Mouse (Mus musculus): ENCODE measurements at regions not wholly inside any gene's neighbourhood (a gene's known extent, or its start where the extent isn't known, plus 50 kb on each side); places are given as distances from the start of the nearest gene placed in this dataset.

GRCm38 (mm10) chr5:46024138-46024537 is 166.7 kb upstream of the Lcorl start:
- Histone ChIP-seq H3K4me1 (ENCODE audit: insufficient read depth) (no peaks in the 10 kb centered on the region), H3K9ac (replicated peaks) (no peak overlapping the region), H3K36me3 (replicated peaks; ENCODE audit: insufficient read depth, low read length) (no peaks in the 10 kb centered on the region), H3K4me2 (ENCODE audit: low read depth, low read length) (no peak overlapping the region), H3K9me3 (ENCODE audit: low read length) (no peaks in the 10 kb centered on the region), H3K4me3 (ENCODE audit: low read depth, low read length) (no peak overlapping the region), H3K27ac (ENCODE audit: low read depth) (no peak overlapping the region), H3K27me3 (ENCODE audit: insufficient read depth, low read length) (no peaks in the 10 kb centered on the region)
- TF ChIP-seq EP300 (IDR thresholded peaks at IDR 0.05; ENCODE audit: low read depth) (no peak), CTCF (IDR thresholded peaks at IDR 0.05; ENCODE audit: low read depth) (no peak)
- ATAC-seq (no peak), DNase-seq (no peak)
- 36% methylated on average over 3 of the region's 3 CpGs for WGBS (ENCODE audit: insufficient replicate concordance)

DNA sequence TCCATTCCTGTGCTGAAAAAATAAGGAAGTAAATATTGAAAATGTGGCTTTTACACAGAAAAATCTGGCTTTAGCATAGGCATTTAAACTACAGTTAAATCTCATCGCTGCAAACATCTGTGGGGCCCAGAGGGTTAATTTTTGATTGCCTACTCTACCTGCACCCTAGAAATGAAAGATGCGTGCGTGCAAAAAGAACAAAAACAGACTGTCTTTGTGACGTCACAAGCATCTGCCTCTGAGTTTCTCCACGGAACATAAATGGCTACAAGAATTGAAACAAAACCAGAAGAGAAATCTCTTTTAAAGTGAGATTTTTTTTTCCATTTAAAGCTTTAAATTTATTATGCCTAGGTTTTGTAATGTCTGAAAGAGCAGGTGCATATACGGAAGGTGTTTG is 166.0 kb upstream of the Lcorl start:
- Histone ChIP-seq H3K27me3 (ENCODE audit: insufficient read depth, low read length) (no peaks in the 10 kb centered on the region), H3K4me3 (ENCODE audit: low read depth, low read length) (no peak overlapping the region), H3K27ac (ENCODE audit: low read depth) (no peak overlapping the region), H3K4me1 (ENCODE audit: insufficient read depth) (no peaks in the 10 kb centered on the region), H3K9ac (replicated peaks) (no peak overlapping the region), H3K4me2 (ENCODE audit: low read depth, low read length) (no peak overlapping the region), H3K9me3 (ENCODE audit: low read length) (no peaks in the 10 kb centered on the region), H3K36me3 (replicated peaks; ENCODE audit: insufficient read depth, low read length) (no peaks in the 10 kb centered on the region)
- TF ChIP-seq CTCF (IDR thresholded peaks at IDR 0.05; ENCODE audit: low read depth) (no peak), EP300 (IDR thresholded peaks at IDR 0.05; ENCODE audit: low read depth) (no peak)
- 75% methylated on average over 6 of the region's 6 CpGs for WGBS (ENCODE audit: insufficient replicate concordance)
- DNase-seq (no peak), ATAC-seq (no peak)

DNA sequence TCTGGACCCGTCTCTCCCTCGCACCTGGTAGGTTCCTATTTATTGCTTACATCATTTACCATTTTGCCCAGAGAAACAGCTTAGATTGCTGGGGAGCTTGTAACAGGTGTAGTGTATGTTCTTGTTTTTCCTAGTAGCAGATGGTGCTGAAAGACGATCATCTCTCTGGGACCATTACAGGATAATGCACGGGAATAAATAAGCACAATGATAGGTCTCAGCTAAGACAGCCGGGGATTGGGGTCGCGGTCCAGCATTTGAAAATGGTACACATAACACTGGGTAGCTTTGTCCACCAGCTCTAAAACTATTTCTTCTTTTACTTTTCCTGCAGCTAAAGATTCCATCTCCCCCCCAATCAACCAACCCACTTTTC is 164.6 kb upstream of the Lcorl start:
- no peak for TF ChIP-seq CTCF (IDR thresholded peaks at IDR 0.05; ENCODE audit: low read depth)
- DNase-seq, result no peak
- ATAC-seq, result no peak
- no peak overlapping the region for H3K4me3 ChIP-seq (ENCODE audit: low read depth, low read length)
- H3K27ac ChIP-seq (ENCODE audit: low read depth), result no peak overlapping the region
- no peak overlapping the region for H3K9ac ChIP-seq (replicated peaks)
- no peaks in the 10 kb centered on the region for H3K9me3 ChIP-seq (ENCODE audit: low read length)
- H3K4me1 ChIP-seq (ENCODE audit: insufficient read depth), result no peaks in the 10 kb centered on the region
- H3K36me3 ChIP-seq (replicated peaks; ENCODE audit: insufficient read depth, low read length), result no peaks in the 10 kb centered on the region
- WGBS (ENCODE audit: insufficient replicate concordance), result 75% methylated on average over 7 of the region's 7 CpGs
- no peaks in the 10 kb centered on the region for H3K27me3 ChIP-seq (ENCODE audit: insufficient read depth, low read length)
- no peak overlapping the region for H3K4me2 ChIP-seq (ENCODE audit: low read depth, low read length)

GRCm38 (mm10) chr5:46021398-46022046 is 164.1 kb upstream of the Lcorl start:
- no peak for DNase-seq
- no peak for ATAC-seq
- Histone ChIP-seq H3K9me3 (ENCODE audit: low read length) (no peaks in the 10 kb centered on the region), H3K27me3 (ENCODE audit: insufficient read depth, low read length) (no peaks in the 10 kb centered on the region), H3K36me3 (replicated peaks; ENCODE audit: insufficient read depth, low read length) (no peaks in the 10 kb centered on the region), H3K27ac (ENCODE audit: low read depth) (no peak overlapping the region), H3K4me1 (ENCODE audit: insufficient read depth) (no peaks in the 10 kb centered on the region), H3K4me3 (ENCODE audit: low read depth, low read length) (no peak overlapping the region), H3K9ac (replicated peaks) (no peak overlapping the region), H3K4me2 (ENCODE audit: low read depth, low read length) (no peak overlapping the region)
- TF ChIP-seq EP300 (IDR thresholded peaks at IDR 0.05; ENCODE audit: low read depth) (no peak), CTCF (IDR thresholded peaks at IDR 0.05; ENCODE audit: low read depth) (no peak)
- WGBS (ENCODE audit: insufficient replicate concordance), result 64% methylated on average over 2 of the region's 2 CpGs

- WGBS (ENCODE audit: insufficient replicate concordance), result 82% methylated on average over 4 of the region's 4 CpGs
- no peak for TF ChIP-seq EP300 (IDR thresholded peaks at IDR 0.05; ENCODE audit: low read depth)
- no peak for TF ChIP-seq CTCF (IDR thresholded peaks at IDR 0.05; ENCODE audit: low read depth)
Measured at GRCm38 (mm10) chr5:46020175-46020574, 162.8 kb upstream of the Lcorl start.

GRCm38 (mm10) chr5:46007446-46007845 is 150.0 kb upstream of the Lcorl start:
- no peaks in the 10 kb centered on the region for H3K27me3 ChIP-seq (ENCODE audit: insufficient read depth, low read length)
- H3K9ac ChIP-seq (replicated peaks), result no peak overlapping the region
- no peaks in the 10 kb centered on the region for H3K9me3 ChIP-seq (ENCODE audit: low read length)
- H3K27ac ChIP-seq (ENCODE audit: low read depth), result no peak overlapping the region
- H3K4me3 ChIP-seq (ENCODE audit: low read depth, low read length), result no peak overlapping the region
- no peak overlapping the region for H3K4me2 ChIP-seq (ENCODE audit: low read depth, low read length)
- H3K36me3 ChIP-seq (replicated peaks; ENCODE audit: insufficient read depth, low read length), result no peaks in the 10 kb centered on the region
- ATAC-seq (no peak), DNase-seq (no peak)
- no peaks in the 10 kb centered on the region for H3K4me1 ChIP-seq (ENCODE audit: insufficient read depth)
- TF ChIP-seq EP300 (IDR thresholded peaks at IDR 0.05; ENCODE audit: low read depth), result no peak
- no peak for TF ChIP-seq CTCF (IDR thresholded peaks at IDR 0.05; ENCODE audit: low read depth)
- WGBS (ENCODE audit: insufficient replicate concordance), result 68% methylated on average over 9 of the region's 9 CpGs

More at GRCm38 (mm10) chr5:46020175-46020574, 162.8 kb upstream of the Lcorl start:
- H3K4me1 ChIP-seq (ENCODE audit: insufficient read depth), result no peaks in the 10 kb centered on the region
- H3K9me3 ChIP-seq (ENCODE audit: low read length), result no peaks in the 10 kb centered on the region
- no peak overlapping the region for H3K27ac ChIP-seq (ENCODE audit: low read depth)
- H3K4me3 ChIP-seq (ENCODE audit: low read depth, low read length), result no peak overlapping the region
- DNase-seq (no peak), ATAC-seq (no peak)
- no peak overlapping the region for H3K9ac ChIP-seq (replicated peaks)
- H3K4me2 ChIP-seq (ENCODE audit: low read depth, low read length), result no peak overlapping the region
- H3K36me3 ChIP-seq (replicated peaks; ENCODE audit: insufficient read depth, low read length), result no peaks in the 10 kb centered on the region
- no peaks in the 10 kb centered on the region for H3K27me3 ChIP-seq (ENCODE audit: insufficient read depth, low read length)

DNA sequence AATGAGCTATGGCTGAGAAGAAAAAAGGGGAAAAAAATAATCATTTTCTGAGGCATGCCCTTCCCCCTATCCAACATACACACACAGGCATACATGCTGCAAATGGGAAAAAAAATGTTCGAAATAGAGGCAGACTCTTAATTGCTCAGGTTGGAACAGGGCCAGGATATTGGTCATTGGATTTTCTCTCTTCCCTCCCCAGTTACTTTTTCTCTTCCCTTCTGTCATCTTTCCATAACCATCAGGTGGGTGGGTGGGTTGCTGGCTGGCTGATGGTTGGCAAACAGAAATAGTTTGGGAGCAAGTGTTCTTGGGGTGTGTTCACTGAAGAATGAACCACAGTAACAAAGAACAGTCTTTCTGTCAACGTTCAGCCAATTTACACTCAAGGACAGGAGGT is 149.3 kb upstream of the Lcorl start:
- no peaks in the 10 kb centered on the region for H3K27me3 ChIP-seq (ENCODE audit: insufficient read depth, low read length)
- H3K9ac ChIP-seq (replicated peaks), result no peak overlapping the region
- no peak overlapping the region for H3K27ac ChIP-seq (ENCODE audit: low read depth)
- 75% methylated on average over 2 of the region's 2 CpGs for WGBS (ENCODE audit: insufficient replicate concordance)
- DNase-seq (no peak), ATAC-seq (no peak)
- H3K36me3 ChIP-seq (replicated peaks; ENCODE audit: insufficient read depth, low read length), result no peaks in the 10 kb centered on the region
- H3K9me3 ChIP-seq (ENCODE audit: low read length), result no peaks in the 10 kb centered on the region
- no peak for TF ChIP-seq EP300 (IDR thresholded peaks at IDR 0.05; ENCODE audit: low read depth)
- no peak for TF ChIP-seq CTCF (IDR thresholded peaks at IDR 0.05; ENCODE audit: low read depth)
- H3K4me3 ChIP-seq (ENCODE audit: low read depth, low read length), result no peak overlapping the region
- no peaks in the 10 kb centered on the region for H3K4me1 ChIP-seq (ENCODE audit: insufficient read depth)
- no peak overlapping the region for H3K4me2 ChIP-seq (ENCODE audit: low read depth, low read length)

All from liver, postnatal 0 days (tissue).